Mouse (Mus musculus) stomach, postnatal 0 days (tissue): ENCODE measurements around the gene Ppef1.

Experiments
- CTCF ChIP-seq: IDR thresholded peaks from 2 replicates; pipeline ENCODE4 v1.5.1; 2016; ENCODE audit warnings: antibody characterized with exemption, low read depth, mild to moderate bottlenecking, moderate library complexity
- EP300 ChIP-seq: optimal IDR thresholded peaks from 2 replicates; pipeline ENCODE3; 2016; ENCODE audit warnings: antibody characterized with exemption

DNA sequence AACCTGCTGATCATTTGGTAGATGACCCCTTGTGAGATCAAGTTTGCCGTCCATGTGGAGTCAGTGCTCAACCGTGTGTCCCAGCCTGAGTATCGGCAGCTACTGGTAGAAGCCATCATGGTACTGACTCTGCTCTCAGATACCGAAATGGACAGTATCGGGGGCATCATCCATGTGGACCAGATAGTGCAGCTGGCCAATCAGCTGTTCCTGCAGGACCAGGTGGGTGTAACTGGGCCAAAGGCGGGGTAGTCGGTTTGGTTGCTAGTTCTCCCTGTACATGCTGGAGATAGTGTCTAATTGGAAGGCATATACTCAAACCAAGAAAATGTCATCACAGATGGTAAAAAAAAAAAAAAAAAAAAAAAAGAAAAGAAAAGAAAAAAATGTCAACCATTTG is 145.4 kb downstream of the Ppef1 start:
- no peak for TF ChIP-seq EP300
- no peak for TF ChIP-seq CTCF
